Mouse (Mus musculus): ENCODE data around the gene Acot4.

- no peak for TF ChIP-seq CTCF (IDR thresholded peaks at IDR 0.05; ENCODE audit: borderline replicate concordance, control insufficient read depth, extremely low read depth, insufficient read depth, low read length, poor library complexity)
- TF ChIP-seq POLR2A (IDR thresholded peaks at IDR 0.05; ENCODE audit: control insufficient read depth, extremely low read depth, insufficient read depth, low read length, poor library complexity): no peak
Observed at GRCm38 (mm10) chr12:84077371-84077990, 39.3 kb downstream of the Acot4 start.
